Mouse (Mus musculus) fibroblast of lung, adult 2 months (primary cell): ENCODE data around the gene Epn2.

Source experiments
- DNase-seq: peaks from one replicate; pipeline ENCODE4 v3.0.0-alpha.2; 2011; ENCODE audit warnings: low read depth

Epn2 gene

DNA sequence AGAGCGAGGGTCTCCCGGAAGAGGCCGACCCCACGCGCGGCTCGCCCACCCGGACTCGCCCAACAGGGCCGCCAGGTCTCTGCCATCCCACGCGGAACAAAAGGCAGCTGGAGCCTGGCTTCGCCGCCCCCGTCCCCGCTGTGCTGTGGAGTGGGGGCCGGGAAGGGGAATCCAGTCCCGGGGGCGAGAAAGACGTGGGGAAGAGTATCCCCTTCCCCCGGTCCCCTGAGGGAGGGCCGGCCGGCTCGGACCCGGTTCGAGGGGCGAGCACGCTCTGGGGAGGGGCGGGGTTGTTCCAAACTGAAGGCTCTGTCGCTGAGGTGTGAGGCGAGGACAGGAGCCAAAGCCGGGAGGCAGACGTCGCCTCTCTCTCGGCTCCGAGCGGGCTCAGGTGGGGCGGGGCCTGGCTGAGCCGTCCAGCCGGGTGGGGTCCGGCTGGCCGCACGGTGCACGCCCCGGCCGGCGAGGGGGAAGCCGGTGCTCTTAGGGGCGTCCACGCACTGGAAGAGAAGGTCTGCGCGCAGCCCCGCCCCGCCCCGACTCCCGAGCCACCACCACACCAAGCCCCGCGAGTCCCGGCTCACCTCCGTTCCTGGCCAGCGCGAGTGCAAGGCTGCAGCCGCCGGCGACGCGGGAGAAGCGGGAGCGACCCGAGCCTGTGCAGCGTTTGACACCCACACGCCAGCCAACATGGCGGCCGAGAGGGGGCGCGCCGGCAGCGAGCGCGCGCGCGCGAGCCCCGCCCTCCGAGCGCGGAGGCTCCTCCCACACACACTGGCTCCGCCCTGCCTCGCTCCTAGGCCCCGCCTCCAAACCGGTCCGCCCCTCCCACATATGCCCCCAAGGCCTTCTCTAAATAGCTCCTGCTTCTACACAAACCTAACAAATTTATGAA lies at the start of gene Epn2:
TSS of gene Epn2 (minus strand) at position 705 of the 895 bp plus-strand sequence.
- no peak for DNase-seq

DNA sequence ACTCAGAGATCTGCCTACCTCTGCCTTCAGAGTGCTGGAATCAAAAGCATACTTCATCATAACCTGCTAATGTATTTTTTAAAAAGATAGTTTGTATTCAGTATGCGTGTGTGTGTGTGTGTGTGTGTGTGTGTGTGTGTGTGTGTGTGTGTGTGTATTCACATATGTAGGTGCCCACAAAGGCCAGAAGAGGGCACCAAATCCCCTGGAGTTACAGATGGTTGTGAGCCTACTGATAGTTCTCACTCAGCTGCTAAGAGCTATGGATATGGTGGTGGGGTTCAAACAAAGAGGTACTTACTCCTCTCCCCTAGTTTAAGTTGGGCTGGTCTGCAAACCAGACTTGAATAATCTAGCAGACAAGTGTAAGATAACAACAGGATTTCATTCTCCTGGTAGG lies 47.0 kb upstream of the Epn2 start:
- DNase-seq = no peak

DNA sequence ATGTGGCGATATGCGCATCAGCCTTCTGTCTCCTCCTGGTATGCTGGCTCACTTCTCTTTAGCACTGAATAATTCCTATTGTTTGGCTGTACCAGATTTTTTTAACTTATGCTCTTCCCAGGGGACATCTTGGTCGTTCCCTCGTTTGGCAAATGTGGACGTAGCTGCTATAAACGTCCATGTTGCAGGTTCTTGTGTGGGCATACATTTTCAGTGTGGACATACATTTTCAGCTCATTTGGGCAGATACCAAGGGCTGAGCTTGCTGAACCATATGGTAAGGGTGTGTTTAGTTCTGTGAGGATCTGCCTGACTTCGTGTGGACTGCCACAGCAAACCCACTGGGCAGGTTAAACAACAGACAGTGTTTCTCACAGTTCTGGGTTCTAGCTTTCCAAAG lies 45.6 kb upstream of the Epn2 start:
- DNase-seq = no peak

DNA sequence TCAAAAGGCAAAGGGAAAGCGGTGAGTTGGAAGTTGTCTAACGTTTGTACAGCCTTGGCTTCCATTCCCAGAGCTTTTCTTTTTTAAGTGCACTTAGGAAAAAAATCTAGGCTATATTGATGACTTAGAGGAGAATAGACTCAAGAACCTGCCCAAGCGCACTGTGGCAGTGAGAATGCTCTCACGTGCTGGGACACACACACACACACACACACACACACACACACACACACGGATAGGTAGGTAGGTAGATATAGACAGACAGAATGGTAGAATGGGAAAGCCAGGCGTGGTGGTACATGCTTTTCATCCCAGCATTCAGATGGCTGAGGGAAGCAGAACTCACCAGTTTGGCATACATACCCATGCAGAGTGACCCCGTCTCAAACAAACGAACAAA lies 41.3 kb upstream of the Epn2 start:
- no peak for DNase-seq

DNA sequence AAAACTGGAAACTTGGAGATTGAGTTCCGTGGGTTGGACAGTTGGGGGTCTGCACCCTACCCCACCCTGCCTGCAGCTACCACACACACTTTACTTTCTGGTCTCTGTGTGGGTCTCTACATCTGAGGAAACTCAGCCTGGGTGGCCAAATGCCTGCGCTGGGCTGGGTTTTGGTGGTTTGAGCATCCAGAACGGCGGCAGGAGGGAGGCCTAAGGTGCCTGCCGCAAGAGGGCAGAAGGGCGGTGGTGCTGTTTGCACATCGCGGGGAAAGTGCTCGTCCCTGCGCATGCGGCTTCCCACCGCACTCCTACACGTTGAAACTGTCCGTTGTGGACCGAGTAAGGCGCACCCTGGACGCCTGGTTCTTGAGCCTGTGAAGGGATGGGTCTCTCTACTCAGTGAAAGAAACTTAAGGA lies 40.8 kb upstream of the Epn2 start:
- no peak for DNase-seq

DNA sequence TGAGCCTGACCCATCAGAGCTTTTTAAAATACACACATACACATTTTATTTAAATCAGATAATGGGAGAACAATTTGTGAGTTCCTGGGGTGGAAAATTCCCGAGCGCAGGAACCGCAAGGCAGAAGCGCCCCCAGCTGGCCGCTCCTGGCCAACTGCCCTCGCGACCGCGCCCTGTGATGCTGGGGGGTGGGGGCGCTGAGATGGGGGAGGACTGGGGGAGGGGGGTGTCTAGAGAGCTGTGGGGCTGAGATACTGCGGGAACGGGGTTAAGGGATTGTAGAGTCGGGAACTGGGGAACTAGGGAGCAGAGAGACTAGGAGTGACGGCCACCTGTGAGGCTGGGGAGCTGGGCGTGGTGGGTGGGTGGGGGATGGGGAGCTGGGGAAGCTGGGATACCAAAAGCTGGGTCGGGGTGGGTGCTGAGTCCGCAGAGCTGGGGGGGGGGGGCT lies 40.3 kb upstream of the Epn2 start:
- no peak for DNase-seq

DNA sequence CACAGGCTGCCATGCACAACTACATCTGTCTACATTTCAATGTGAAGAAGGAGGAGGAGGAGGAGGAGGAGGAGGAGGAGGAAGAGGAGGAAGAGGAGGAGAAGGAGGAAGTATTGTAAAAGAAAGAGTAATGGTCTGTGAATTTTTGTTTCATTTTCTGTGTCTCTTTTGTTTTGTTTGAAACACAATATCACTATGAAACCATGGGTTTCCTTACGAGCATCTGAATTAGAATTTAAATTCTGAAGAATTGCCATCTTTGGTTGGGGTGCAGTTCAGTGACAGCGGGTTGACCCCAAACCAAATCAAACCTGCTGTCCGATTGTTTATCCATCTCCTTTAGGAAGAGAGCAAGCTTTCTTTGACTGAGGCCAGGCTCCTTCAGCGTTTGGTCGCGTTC lies 39.9 kb upstream of the Epn2 start:
- DNase-seq = no peak

DNA sequence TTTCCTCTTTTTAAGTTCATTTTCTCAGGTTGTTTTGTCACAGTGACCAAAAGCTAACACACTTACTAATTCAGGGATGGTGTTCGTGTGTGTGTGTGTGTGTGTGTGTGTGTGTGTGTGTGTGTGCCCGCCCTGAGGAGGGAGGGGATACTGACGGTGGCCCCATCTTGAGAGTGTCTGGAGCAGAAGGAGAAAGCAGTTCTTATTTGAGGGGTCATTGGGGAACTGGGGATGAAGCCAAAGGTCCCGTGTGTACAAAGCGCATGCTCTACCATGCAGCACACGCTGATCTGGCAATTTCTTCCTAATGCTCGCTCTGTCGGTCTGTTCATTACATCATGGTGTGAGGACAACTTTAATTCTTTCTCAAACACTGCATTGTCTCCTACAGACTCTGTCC lies 39.1 kb upstream of the Epn2 start:
- no peak for DNase-seq

DNA sequence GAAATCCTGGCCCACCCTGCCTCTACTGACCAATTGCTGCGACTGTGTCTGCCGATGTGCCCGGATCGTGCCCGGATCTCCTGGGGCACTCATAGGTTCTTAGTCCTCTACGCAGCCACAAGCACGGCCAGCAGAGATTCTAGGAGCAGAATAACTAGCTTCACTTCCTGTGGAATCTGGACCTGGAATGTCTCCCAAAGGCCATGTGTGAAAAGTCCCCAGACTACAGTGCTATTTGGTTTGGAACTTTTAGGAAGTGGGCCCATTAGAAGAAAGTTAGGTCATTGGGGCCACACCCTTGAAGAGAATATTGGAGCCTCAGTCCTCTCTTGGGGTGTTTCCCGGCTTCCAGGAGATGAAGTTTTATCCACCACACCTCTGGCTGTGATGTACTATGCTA lies 38.6 kb upstream of the Epn2 start:
- no peak for DNase-seq

DNA sequence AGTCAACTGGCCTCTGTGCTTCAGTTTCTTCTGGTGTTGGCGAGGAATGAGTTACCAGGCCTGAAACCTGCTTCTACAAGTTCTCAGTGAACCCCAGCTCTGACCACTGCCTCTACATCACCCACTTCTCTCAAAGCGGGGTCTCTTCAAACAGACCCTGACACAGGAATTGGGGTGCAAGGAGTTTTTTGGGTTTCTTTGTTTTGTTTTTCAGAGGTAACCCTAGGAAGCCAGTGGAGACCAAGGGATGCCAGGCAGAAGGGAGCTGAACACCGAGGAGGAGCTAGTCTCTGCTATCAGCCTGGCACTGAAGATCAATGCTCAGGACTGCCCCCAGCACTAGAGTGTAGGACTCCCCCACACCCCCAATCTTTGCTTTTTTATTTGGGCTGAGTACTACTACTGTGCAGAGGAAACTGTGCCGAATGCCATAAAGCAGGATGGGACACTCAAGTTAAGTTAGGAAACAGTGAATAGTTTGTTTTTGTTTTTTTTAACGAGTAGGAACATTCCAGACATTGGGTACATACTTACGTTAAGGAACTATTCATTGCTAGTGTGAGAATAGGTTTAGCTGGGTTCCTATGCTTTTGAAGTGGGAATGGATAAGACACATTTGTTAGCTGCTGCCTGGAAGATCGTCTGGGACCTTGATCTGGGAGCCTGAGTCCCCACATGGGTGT lies 37.9 kb upstream of the Epn2 start:
- no peak for DNase-seq

DNA sequence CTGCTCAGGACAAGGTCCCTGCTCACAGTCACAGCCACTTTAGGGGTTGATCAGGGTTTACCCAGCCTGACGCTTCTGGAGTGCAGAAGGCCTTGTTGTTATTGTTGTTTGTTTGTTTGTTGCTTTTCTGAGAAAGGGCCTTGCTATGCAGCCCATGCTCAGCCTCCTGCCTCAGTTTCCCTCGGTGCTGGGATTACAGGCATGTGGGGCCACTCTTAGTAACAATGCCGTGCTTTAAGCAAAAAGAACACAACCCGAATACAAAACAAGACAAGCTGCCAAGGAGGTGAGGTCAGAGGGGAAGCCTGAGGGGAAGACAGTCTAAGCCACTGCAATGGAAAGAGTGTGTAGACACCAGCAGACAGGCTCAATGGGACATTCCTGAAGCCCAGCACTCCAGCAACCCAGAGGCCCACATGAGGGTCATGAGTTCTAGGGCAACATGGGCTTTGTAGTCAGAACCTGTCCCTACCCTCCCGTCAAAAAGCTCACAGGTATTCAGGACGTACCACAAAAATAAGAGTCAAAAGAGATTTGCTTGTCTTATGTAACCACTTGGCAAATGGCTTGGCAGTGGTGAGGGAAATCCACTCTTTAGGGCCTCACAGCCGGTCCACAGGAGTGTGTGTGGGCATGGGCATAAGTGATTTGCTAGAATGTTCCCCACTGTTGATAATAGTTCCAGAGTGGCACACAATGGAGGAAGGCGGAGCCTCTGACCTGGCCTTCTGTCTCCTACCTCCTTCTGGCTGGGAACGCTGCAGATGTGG lies 37.2 kb upstream of the Epn2 start:
- peak; percentile 31 for DNase-seq

DNA sequence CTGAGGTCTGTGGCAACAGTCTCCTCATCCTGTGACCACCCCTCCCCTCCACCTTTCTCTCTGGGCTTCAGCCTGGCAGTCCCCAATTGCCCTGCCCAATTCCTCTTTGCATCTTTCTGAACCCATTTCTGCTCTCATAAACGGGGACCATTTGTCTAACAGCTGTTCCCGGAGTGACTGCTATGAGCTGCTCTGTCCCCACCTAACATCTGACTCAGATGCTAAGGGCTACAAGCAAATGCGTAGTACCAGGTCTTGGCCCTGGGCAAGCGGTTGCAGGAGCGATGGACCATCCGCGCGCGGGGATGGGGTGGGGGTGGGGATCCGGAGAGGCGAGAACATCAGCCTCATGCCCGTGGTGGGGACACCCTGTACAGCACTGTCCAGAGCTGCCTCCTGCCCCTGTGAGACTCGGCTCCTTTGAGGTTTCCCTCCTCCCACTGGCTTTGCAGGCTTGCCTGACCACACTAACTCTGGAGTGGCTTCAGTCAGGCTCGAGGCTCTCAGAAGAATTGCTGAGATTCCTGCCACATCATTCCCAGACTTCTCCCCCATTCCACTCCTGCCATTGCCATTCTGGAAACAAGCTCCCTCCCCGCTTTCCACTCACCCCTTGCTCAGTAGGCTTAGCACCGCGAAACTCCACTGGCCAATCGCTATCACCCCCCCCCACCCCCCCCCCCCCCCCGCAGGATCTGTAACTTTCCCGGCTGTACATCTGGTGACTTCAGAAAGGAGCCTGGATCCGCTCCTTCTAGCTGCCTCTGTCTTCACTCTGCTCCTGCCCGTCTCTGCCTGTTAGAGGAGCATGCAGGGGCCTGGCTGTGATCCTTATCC lies 36.4 kb upstream of the Epn2 start:
- DNase-seq = peak; percentile 67

DNA sequence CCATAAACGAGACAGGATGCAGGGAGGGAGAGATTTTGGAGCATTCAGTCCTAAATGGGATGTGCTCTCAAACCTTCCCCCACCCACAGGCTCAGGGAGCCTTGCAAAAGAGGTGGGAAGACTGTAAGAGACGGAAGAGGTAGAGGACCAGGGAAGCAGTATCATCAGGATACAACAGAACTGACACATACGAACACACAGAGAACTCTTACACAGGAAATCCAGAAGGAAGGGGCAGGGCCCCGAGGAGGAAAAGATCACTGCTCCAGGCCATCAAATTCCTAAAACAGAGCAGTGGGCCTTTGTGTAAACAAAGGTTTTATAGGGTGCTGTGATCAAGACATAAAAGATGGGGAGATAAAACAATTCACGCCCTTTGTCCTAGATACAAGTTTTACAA lies 34.9 kb upstream of the Epn2 start:
- DNase-seq = no peak

DNA sequence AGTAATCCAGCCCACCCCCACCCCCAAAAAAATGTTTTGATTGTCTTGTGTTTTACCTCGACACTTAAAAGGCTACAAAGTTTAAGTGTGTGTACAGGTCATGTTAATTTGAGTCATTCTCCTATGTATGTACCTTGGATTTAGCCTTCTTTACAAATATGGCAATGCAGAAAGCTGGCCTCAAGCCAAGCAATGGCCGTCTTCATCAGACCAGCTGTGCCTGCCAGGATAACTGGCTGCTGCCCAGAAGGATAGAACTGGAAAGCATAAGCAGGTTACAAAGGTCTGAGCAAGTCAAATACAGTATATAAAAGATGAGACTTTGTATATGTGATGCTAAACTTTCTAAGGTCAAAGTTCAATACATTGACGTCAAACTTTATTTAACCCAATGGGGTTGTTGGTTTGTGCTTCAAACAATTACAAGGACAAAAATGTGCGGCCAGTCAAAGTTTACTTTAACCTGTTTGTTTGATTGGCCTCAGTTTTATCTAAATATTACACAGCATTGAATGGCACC lies 32.7 kb upstream of the Epn2 start:
- DNase-seq = no peak

DNA sequence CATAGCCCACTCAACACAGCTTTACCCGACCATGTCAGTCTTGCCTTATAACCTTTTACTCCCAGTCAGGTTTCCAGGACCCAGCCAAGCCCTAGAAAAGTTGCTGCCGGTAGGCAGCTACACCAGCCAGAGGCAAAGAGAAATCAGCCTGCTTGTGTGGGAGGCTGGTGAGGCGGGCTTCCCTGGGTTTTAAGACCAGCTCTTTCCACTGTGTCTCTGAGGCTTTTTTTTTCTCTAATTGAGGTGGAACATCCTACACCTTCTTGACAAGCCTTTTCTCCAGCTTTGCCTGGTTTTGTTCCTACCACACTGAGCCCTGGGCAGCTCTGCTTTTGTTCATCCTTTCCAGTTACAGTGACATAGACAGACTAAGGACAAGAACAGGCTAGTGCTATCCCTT lies 31.7 kb upstream of the Epn2 start:
- DNase-seq = no peak

DNA sequence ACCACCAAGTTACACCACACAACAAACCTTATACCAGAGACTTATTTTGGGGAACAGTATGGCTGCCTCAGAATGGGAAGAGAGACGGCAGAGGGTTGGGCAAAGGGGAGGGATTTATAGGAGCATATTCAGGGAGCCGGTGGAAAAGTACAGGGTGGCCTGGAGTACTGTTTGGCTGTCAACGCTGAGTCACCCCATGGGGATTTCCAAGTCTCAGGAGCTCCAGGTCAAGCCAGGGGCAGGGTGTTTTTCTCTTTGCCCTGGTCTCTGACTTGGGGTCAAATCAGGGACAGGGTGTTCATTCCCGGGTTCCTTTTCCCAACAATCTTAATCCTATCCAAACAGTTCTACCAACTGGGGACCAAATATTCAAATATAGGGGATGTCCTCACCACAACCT lies 28.6 kb upstream of the Epn2 start:
- no peak for DNase-seq

DNA sequence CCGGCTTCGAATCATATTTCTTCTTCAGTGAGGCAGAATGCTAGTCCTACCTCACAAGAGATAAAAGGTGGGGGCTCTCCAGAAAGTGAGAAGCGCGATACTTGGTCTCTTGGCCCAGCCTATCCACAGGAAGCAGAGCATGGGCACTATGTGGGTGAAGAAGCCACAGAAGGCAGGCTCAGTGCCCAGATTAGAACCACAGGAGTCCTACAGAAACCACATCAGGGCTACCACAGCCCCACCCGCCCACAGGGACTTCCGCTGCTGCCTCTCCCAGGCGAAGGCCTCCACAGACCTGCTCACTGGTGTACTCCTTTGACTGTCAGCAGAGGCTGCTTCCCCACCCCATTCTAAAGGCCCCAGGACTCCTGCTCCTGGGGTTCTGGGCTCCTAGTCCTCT lies 23.2 kb upstream of the Epn2 start:
- DNase-seq = no peak

DNA sequence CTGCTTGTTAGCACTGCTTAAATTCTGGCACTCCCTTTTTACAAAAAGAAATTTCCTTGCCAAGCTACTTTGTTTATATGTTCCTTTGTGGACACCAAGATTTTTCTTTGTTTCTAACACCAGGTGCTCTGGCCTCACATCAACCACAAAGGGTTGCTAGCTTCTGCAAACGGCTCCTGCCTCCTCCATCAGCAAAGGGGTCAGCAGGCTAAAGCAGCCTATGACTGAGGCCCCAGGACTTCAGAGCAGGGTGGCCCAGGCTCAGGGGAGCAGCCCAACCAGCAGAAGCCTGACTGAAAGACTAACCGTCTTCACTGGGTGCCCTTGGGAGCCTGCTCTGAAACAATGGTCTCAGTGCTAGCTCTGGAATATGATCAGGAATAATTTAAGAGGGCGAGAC lies 22.0 kb upstream of the Epn2 start:
- no peak for DNase-seq

DNA sequence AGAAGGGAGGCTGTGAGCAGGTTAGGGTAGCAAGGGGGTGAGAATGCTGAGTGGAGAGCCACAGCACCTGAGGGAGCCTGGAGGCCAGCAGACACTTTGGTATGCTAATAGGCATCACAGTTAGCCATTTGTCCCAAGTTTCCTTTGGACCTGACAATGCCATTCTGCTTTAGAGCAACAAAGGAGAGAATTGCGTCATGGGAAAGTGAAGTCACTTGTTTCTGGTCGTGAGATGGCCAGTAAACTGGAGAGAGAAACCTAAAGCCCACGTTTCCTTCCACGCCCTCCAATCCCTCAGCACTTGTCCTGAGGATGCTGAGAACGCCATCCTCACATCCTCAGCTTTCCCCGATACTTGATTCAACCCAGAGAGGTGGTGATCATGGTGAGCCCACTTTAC lies 18.9 kb upstream of the Epn2 start:
- no peak for DNase-seq

DNA sequence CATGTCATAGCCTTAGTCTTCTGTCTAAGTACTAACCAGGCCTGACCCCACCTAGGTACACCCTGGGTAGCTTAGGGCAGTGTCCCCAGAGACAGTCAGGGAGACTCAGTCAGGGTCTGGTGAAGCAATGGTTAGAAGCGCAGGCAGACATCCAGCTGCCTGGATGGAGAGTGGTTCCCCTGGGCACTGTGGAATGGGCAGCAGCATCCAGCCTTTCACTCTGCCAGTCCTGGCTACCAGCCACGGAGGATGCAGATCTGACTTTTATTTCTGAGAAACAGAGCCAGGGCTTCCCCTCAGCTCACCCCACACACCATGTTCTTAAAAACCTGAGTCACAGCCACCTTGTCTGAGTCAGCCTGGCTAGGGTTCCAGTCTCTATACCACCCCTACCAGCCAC lies 18.0 kb upstream of the Epn2 start:
- DNase-seq = peak; percentile 65

DNA sequence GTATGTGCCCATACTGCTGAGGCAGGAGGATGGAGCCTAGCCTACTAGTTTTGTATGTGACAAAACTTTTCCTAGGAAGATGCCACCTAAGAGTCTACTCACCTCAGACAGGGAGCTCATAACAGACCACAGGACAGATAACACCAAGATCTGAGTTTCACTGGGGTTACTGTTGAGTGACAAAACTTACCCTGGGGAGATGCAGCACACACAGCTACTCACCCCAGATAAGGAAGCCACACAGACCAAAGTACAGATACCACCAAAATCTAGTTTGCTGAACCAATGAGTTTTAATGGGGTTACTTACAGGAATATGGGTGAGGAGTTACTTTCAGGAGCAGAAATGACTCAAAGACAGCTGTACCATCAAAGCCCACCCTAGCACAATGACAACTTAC lies 13.6 kb upstream of the Epn2 start:
- DNase-seq = no peak

DNA sequence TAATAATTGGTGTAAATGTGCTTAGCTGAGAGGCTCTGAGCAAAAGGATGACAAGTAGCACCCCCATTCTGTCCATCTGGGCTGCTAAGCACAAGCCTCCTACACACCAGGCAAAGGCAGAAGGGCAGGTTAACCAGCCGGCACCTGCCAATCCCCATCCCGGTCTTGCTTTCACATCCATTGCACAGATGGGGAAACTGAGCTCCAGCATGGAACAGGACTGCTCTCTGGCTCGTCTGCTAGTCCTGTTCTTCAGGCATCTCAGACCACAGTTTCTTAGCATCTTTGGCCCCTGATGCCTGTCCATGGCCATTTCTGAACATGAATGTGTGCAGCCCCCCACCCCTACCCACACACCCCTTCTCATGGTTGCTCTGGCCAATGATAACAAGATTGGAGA lies 12.6 kb upstream of the Epn2 start:
- DNase-seq = no peak
